Mouse (Mus musculus) liver, adult 2 months (tissue): ENCODE data around the gene Garnl3.

Experiments
- CTCF ChIP-seq: fragments of 200-500 bp; IDR thresholded peaks from 2 replicates; pipeline ENCODE4 v1.5.1; 2011; ENCODE audit warnings: low read depth, low read length, control low read depth
- POLR2A ChIP-seq: fragments of 200-500 bp; IDR thresholded peaks from 2 replicates; pipeline ENCODE4 v1.6.1; 2011; ENCODE audit warnings: low read length, control low read depth; ENCODE audit not compliant: insufficient read depth; ENCODE audit errors: extremely low read depth

GRCm38 (mm10) chr2:33156283-33156781 lies 24.9 kb upstream of the Garnl3 start:
- TF ChIP-seq POLR2A (no peak), CTCF (no peak)
